Mouse (Mus musculus) brown adipose tissue, adult 24 weeks (tissue): ENCODE measurements around the gene Adam17. TPM values are rescaled to one million over a fixed set of nuclear protein-coding genes. Genes with fewer than 3 reads are reported as not detected.

Source experiments
- H3K27ac ChIP-seq: fragments of 200-500 bp; replicated peaks from 2 replicates; pipeline ENCODE4 v1.5.1; 2012; ENCODE audit warnings: low read depth, mild to moderate bottlenecking, low read length
- H3K4me1 ChIP-seq: fragments of 200-500 bp; 2 replicates; pipeline ENCODE4 v1.6.1; 2012; ENCODE audit warnings: low read length, mixed read lengths; ENCODE audit not compliant: control insufficient read depth, insufficient read depth, insufficient read length
- H3K4me3 ChIP-seq: fragments of 200-500 bp; 2 replicates; pipeline ENCODE4 v1.5.1; 2012; ENCODE audit warnings: low read depth, mild to moderate bottlenecking, low read length, moderate library complexity; ENCODE audit not compliant: insufficient read depth
- polyA plus RNA-seq: library from polyadenylated mRNA; stranded (reverse); fragments of >200 nt; gene quantifications from 2 replicates; pipeline ENCODE4 v1.2.4, GENCODE M21; 2012; ENCODE audit not compliant: missing spikeins, insufficient read depth, insufficient read length

Adam17 gene
- polyA plus RNA-seq, 1 experiment: 14.9 TPM

- H3K4me1 ChIP-seq: no peaks in the 10 kb centered on the region; the same call in 1 of the 2 replicates
- H3K27ac ChIP-seq: peak overlapping the region; percentile 60
- H3K4me3 ChIP-seq: no peak overlapping the region
Observed at GRCm38 (mm10) chr12:21370035-21370611, 3.3 kb downstream of the Adam17 start.

DNA sequence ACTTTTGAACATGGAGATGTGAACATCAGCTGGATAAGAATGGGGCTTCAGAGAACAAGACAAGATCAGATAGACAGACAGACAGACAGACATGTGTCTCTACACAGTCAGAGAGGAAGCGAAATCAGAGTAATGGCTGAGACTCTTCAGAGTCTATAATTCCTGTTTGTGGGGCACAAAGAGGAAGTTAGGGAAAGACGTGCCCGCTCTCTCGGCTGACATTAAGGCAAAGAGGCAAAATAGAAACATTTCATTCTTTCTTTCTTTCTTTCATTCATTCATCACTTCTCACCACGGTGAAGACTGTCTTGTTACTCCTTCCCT, 4.4 kb downstream of the Adam17 start:
- H3K27ac ChIP-seq: 0 out of 2 replicates have a peak overlapping the region, but pooled peaks have one; percentile 8
- H3K4me1 ChIP-seq: no peaks in the 10 kb centered on the region; the same call in 1 of the 2 replicates
- no peak overlapping the region for H3K4me3 ChIP-seq

GRCm38 (mm10) chr12:21368376-21369086, 4.9 kb downstream of the Adam17 start:
- no peak overlapping the region for H3K4me3 ChIP-seq
- H3K4me1 ChIP-seq: no peaks in the 10 kb centered on the region; the same call in 1 of the 2 replicates
- peak overlapping the region; percentile 8; the same call in 1 of the 2 replicates for H3K27ac ChIP-seq

GRCm38 (mm10) chr12:21364624-21365435, 8.6 kb downstream of the Adam17 start:
- no peaks in the 10 kb centered on the region; the same call in 1 of the 2 replicates for H3K4me1 ChIP-seq
- no peak overlapping the region for H3K4me3 ChIP-seq
- H3K27ac ChIP-seq: no peak overlapping the region

GRCm38 (mm10) chr12:21363195-21363594, 10.2 kb downstream of the Adam17 start:
- no peak overlapping the region for H3K27ac ChIP-seq
- H3K4me1 ChIP-seq: no peaks in the 10 kb centered on the region
- no peak overlapping the region for H3K4me3 ChIP-seq

DNA sequence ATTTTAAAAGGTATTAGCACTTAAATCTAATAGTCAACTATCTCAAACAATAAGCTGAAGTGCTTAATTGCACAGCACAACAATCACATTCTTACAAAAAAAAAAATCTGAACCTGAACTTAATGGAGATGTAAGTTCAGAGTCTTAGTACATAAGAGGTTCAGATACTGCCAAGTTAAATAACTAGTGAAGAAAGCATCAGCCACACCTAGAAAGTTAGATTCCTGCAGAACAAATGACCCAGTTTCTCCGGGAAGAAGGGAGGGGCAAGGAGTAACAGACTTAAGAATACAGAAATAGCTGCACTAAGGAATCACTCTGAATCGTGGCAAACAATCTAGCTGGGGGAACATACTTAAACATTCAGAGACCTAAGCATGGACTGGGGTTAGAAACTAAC, 10.7 kb downstream of the Adam17 start:
- no peak overlapping the region for H3K27ac ChIP-seq
- no peaks in the 10 kb centered on the region for H3K4me1 ChIP-seq
- no peak overlapping the region for H3K4me3 ChIP-seq

DNA sequence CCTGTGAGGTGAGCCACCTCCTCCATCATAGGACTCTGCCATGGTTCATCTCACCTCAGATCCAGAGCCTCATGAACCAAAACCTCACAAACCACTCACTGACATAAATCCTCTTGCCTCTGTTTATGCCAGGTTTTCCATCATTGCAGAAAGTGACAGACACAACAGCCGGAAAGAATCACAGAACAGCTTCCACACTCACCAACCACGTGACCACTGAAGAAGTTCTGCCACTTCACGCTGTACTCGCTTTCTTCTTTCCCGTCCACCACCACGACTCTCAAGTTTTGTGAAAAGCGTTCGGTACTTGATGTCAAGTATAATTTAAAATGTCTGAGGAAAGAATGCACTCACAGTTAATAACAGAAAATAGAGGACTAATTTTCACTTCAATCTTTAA, 19.8 kb downstream of the Adam17 start:
- no peak overlapping the region for H3K4me3 ChIP-seq
- no peaks in the 10 kb centered on the region for H3K4me1 ChIP-seq
- H3K27ac ChIP-seq: no peak overlapping the region

- no peak overlapping the region for H3K4me3 ChIP-seq
Observed at GRCm38 (mm10) chr12:21350113-21350876, 23.1 kb downstream of the Adam17 start.

GRCm38 (mm10) chr12:21346972-21347371, 26.5 kb downstream of the Adam17 start:
- Histone ChIP-seq H3K4me3 (no peak overlapping the region), H3K4me1 (no peaks in the 10 kb centered on the region), H3K27ac (no peak overlapping the region)

More at GRCm38 (mm10) chr12:21350113-21350876, 23.1 kb downstream of the Adam17 start:
- no peaks in the 10 kb centered on the region for H3K4me1 ChIP-seq
- no peak overlapping the region for H3K27ac ChIP-seq

GRCm38 (mm10) chr12:21340674-21341073, 32.8 kb downstream of the Adam17 start:
- Histone ChIP-seq H3K27ac (no peak overlapping the region), H3K4me1 (no peaks in the 10 kb centered on the region), H3K4me3 (no peak overlapping the region)

GRCm38 (mm10) chr12:21337171-21337570, 36.3 kb downstream of the Adam17 start:
- H3K4me1 ChIP-seq: no peaks in the 10 kb centered on the region
- no peak overlapping the region for H3K4me3 ChIP-seq
- H3K27ac ChIP-seq: no peak overlapping the region

DNA sequence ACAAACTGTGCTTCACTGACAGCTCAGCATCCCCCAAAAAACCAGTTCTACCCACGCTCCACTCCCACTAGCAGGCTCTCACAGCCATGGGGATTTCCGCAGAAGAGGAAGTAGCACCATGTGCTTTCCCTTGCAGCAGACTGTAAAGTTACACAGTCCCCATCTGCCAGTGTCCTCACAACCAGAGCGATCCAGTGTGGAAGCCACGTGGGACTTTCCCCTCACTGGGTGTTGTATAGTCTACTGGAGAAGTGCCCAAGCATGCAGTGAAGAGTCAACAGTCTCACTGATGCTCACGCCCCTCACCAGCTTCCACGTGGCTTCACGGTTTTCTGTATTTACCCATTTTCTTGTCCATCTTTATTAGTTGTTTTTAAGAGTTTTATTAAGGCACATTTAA, 37.6 kb downstream of the Adam17 start:
- no peak overlapping the region for H3K27ac ChIP-seq
- H3K4me3 ChIP-seq: no peak overlapping the region
- no peaks in the 10 kb centered on the region for H3K4me1 ChIP-seq

DNA sequence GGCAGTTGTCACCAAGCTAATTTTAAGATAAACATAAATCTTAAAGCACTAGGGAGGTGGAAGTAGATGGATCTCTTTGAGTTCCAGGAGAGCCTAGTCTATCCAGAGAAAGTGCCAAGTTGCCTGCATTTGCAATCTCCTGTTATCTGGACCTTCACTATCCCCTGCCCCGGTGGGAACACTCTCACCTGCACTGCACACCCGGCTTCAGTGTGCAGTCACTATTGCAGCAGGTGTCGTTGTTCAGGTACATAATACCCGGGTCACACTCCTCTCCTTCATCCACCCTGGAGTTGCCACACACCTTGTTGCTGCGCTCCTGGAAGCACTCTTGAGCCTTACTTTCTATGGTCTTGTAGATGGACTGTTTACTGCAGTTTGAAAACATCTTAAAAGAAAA, 39.7 kb downstream of the Adam17 start:
- H3K4me3 ChIP-seq: no peak overlapping the region
- H3K4me1 ChIP-seq: no peaks in the 10 kb centered on the region
- no peak overlapping the region for H3K27ac ChIP-seq

DNA sequence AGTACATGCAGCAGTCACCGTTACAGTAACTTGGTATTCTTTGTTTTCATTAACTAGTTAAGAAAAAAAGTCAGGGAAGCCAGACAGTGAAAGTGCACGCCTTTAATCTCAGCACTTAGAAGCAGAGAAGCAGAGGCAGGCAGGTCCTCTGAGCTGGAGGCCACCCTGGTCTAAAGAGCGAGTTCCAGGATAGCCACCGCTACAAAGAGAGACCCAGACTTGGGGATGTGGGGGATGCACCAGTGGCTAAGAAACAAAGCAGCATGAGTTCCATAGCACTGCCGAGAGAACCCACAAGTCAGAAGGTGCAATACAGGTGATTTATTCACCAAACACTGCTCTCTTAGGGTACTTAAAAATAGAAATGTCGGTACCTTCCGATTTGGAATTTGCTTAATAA, 40.4 kb downstream of the Adam17 start:
- no peak overlapping the region for H3K4me3 ChIP-seq
- H3K27ac ChIP-seq: no peak overlapping the region
- no peaks in the 10 kb centered on the region for H3K4me1 ChIP-seq

- H3K4me3 ChIP-seq: no peak overlapping the region
- no peaks in the 10 kb centered on the region for H3K4me1 ChIP-seq
- H3K27ac ChIP-seq: no peak overlapping the region
Observed at GRCm38 (mm10) chr12:21331711-21332110, 41.7 kb downstream of the Adam17 start.
